Mouse (Mus musculus) right cerebral cortex, adult 2 months (tissue): Measurements from ENCODE around the gene Klhl29.

Experiments used
- DNase-seq, 2 experiments: peaks; one replicate each; pipeline ENCODE4 v3.0.0; 2021 to 2022; ENCODE audit warnings: low spot score in 2 of 2

Klhl29 gene

DNA sequence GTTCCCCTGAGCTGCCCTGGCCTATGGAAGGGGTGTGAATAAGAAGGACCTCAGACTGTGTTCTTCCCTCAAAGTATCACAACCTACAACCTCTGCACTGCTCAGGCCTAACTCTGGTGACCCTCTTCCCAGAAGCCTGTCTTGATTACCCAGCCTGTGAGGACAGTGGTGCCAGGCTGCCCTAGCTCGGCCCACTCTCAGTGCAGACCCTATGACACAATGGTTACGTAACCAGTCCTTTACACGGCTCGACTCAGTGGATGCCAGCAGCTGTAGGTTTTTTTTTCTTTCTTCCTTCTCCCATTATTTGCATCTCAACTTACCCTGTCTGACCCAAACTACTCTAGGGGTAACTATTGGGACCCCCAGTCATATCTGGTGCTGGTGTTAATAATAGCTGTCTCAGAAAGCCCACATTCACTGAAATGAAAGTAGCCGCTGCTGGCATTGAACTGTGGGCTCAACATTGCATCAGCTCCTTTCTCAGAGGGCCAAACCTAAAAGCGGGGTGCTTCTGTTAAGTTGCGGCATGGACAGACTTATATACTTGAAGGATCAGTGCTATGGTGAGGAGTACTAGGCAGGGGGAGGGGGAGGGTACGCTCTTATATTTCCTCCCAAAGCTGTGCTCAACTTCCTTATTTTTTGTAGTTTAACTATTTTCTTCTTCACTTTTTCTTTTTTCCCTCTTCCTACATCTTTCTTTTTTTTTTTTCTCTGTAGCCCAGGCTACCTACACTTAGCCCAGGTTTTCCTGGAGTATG, 152.9 kb downstream of the Klhl29 start:
- DNase-seq = no peak

- no peak for DNase-seq
Measured at GRCm38 (mm10) chr12:5219913-5220575, 155.4 kb downstream of the Klhl29 start.

DNA sequence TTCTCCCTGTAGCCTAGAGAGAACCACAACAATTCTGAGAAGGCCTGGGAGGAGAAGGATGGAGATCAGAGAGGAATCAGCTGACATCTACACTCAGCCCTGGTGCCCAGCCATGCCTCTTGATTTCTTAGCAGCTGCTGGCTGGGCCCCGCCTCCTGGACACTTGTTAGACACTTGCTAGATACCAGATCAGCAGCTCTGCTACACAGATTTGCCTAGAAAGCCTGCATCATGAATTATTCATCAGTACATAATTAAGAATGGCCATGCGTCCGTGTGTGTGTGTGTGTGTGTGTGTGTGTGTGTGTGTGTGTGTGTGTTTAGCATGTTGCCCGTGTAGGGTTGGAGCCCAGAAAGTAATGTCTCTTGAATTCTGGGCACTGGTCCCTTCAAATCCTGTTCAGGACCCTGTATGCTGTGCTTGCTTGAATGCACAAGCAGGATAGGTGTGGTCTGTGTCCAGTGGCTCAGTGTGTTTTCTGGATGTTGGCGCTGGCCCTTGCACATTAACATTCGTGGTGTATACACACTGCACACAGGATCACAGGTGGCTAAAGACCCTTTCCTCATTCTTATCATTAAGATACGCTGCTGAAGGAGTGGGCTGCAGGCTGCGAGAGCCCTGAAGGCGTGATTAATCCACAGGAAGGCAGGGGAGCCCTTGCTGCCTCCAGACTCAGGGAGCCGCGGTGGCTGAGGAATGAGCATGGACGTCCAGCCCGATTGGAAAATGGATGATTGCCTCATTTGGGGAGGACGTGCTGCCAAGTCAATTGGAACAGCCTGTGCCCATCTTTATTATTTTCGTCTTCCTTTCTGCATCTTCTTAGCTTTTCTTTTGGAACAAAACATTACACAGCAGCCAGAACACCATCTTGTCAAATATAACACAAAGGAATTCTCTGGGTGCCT, 159.4 kb downstream of the Klhl29 start:
- no peak for DNase-seq

DNA sequence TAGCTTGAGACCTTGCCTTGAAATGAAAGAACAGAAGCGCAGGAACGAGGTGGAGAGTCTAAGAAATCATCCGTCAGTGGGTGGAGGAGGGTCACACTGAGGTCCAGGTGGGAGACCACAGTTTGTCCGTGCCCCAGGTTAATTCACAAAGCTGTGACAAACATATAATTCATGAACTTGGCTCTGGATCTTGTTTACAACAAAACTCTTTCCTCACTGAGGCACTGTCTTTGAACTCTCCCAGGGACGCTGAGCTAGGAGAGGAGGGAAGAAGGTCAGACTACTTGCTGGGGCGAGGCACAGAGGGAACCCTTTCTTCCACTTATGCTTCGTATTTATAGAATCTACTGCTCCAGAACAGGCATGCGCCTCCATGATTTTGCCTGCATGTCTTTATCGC, 161.2 kb downstream of the Klhl29 start:
- DNase-seq = no peak

DNA sequence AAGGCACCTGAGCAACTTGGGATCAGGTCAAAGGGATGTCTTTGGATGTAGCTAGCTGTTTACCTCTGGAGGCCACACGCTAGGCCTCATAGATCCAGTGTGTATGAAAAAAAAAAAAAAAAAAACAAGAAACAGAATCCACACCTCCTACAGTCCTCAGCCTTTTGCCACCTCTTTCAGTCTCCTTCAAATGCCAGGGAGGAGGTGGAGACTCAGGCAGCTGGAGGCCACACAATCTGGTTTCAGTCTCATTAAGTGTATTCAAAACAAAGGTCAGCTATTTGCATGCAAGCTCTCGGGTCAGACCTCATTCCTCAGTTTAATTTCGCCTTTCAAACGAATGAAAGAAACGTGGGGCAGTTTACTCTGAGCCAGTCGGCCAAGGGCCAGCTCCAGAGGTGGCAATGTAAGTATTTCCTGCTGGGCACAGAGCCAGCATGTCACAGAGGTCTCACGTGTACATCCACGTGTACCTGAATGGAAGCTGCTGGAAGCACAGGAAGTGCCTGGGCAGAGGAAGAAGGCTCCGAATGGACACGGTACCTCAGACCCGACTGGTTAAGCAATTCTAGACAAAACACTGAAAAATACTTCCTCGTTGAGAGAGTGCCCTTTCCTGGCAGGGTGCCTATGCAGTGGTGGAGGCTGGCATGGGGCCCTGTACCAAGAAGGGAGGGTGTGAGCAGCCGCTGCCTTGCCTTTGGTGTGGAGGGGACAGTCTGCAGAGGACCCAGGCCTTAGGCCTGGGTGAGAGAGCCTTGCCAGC, 162.0 kb downstream of the Klhl29 start:
- DNase-seq = peak; percentile 50 to 77

- no peak for DNase-seq
Measured at GRCm38 (mm10) chr12:5211884-5212283, 163.6 kb downstream of the Klhl29 start.

DNA sequence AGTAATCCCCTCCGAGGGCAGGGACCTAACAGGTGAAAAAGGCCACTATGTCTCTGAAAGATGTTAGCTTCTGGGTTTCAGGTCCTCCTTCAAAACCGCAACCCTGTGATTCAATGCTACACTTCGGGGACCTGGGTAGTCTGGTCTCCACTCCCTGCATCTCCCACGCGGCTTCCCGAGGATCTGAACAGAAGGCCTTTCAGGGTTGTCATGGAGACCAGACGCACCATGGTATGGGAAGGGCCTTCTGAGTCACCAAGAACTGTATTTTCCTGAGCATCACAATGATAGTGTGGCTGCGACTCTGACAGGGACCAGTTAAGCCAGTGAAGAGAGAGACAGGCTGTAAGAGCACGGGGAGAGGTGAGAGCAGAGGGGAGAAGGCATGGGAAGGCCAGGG, 164.7 kb downstream of the Klhl29 start:
- DNase-seq = peak; percentile 78 to 83

- DNase-seq = no peak
Measured at GRCm38 (mm10) chr12:5207941-5208905, 167.3 kb downstream of the Klhl29 start.

GRCm38 (mm10) chr12:5207172-5207571, 168.3 kb downstream of the Klhl29 start:
- DNase-seq = no peak

GRCm38 (mm10) chr12:5204071-5204840, 171.2 kb downstream of the Klhl29 start:
- no peak for DNase-seq

- no peak for DNase-seq
Measured at GRCm38 (mm10) chr12:5203385-5203784, 172.1 kb downstream of the Klhl29 start.

- DNase-seq = no peak
Measured at GRCm38 (mm10) chr12:5198254-5198653, 177.2 kb downstream of the Klhl29 start.

GRCm38 (mm10) chr12:5194176-5194575, 181.3 kb downstream of the Klhl29 start:
- DNase-seq = no peak

- DNase-seq = no peak
Measured at GRCm38 (mm10) chr12:5192380-5192718, 183.1 kb downstream of the Klhl29 start.

DNA sequence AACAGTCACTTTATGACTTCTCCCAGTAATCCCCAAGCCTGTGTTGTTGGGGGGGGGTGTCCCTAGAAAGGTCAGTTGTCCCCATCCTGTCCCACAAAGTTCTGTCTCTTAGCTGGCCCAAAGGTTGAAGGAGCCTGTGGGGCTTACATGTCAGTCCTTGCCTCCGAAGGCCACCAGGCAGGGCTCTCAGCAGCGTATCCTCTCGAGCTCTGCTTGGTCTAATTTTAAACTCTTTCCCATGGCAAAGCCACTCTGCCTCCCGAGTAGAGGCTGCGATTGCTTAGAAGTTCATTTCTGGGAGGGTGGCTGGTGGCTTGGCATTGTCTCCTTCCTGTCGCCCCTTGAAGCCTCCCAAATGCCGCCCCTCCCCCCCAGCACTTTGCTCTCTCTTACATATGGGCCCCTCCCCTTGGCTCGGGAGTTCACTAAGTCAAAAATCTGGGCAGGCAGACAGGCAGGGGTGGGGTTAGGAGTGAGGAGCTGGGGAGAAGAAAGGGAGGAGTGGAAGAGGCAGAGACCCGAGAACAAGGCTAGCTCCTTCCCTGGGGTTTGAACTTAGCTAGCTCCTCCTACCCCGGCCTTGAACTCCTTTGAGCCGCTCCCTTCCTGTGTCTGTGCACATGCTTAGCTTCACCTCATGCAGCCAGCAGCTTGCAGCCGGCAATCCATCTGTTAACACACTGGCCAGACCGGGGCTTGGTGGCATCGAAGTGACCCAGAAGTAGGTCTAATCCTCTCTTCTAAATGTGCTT, 183.7 kb downstream of the Klhl29 start:
- DNase-seq = no peak

DNA sequence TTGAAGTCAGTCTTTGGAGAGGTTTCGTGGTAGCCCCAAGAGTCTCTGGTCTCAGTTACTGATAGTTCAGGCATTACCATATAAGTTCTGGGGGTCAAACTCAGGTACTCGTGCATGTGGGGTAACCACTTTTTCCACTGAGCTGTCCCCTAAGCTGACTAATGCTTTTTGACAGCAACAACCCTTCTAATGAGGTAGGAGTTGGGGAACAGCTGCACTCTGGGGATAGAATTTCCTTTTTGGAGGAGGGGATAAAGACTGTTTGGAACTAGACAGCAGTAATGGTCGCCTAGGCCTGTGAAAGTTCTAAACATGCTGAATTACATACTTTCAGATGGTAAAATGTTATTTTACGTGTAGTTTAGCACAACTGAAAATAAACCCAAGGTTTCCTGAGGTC, 184.3 kb downstream of the Klhl29 start:
- DNase-seq = no peak

DNA sequence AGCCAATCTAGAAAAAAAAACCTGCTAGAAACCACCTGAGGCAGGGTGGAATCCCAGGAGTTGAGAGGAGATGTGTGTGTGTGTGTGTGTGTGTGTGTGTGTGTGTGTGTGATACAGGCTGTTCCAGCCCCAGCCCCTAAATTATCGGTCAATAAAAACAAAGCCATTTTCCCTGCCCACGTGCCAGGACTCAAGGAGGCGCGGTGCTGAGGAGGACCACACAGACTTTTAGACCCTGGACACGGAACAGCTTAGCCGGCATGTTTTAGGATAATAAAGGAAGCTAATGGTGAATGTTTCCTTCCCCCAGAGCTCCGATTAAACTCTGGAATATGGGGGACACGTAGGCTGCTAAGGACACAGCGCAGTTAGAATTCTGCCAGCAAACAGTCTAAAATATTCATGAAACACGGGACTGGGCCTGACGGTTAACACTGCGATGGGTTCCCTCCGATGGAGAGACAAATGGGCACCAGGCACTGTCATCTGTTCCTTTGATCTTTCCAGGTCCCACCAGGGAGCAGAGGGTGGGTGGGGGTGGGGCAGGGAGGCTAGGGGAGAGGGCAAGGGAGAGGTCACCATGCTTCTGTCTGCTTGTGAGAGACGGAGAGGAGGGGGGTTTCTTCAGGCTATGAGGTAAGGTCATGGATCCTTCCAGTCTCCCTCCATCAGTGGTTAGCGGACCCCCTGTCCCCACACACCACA, 185.9 kb downstream of the Klhl29 start:
- DNase-seq = no peak

DNA sequence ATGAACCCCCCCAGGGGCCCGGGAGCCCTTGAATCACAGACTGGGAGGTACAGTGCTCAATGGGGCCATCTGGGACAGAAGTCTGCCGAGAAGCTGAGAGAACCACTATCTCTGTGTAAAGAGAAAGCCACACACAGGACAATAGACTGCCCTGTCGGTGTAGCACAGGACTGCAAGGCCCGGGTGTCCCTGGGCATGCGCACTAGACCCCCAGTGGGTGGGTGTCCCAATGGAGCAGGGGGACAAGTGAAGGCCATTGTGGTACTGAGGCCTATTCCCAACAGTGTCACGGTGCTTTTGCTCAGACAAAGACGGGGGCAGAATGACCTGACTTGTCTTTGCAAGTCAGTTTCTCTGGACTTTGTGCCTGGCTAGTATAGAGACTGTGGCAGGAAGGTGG, 186.6 kb downstream of the Klhl29 start:
- no peak for DNase-seq
